Mouse (Mus musculus): Measurements from ENCODE around the gene Lin7a. TPM values are rescaled to one million over a fixed set of nuclear protein-coding genes. Genes with fewer than 3 reads are reported as not detected.

Gene Lin7a
- polyA plus RNA-seq, 1 experiment = 0.48 TPM

GRCm38 (mm10) chr10:107363049-107363816, 91.7 kb downstream of the Lin7a start:
- H3K36me3 ChIP-seq (ENCODE audit: control insufficient read depth, insufficient read depth) = no peaks in the 10 kb centered on the region
- H3ac ChIP-seq (ENCODE audit: control insufficient read depth, insufficient read length) = no peak overlapping the region
- H3K79me2 ChIP-seq (ENCODE audit: control insufficient read depth, insufficient read depth) = no peaks in the 10 kb centered on the region
- H3K4me2 ChIP-seq (ENCODE audit: low read depth) = no peak overlapping the region
- TF ChIP-seq MAX (IDR thresholded peaks at IDR 0.05; ENCODE audit: low read depth) (no peak), CEBPB (IDR thresholded peaks at IDR 0.05; ENCODE audit: insufficient read depth, poor library complexity, severe bottlenecking) (no peak), USF1 (IDR thresholded peaks at IDR 0.05; ENCODE audit: low read depth) (no peak), TCF12 (IDR thresholded peaks at IDR 0.05; ENCODE audit: insufficient read depth, poor library complexity, severe bottlenecking) (no peak), MYOD1 (IDR thresholded peaks at IDR 0.05; ENCODE audit: control insufficient read depth in 1 of 3, insufficient read length in 2 of 3, low read depth in 2 of 3) (no peak), POLR2AphosphoS2 (IDR thresholded peaks at IDR 0.05; ENCODE audit: insufficient read length, low read depth) (no peak), REST (IDR thresholded peaks at IDR 0.05; ENCODE audit: insufficient read depth, insufficient read length) (no peak), POLR2A (IDR thresholded peaks at IDR 0.05; ENCODE audit: insufficient read length, low read depth) (no peak), E2F4 (IDR thresholded peaks at IDR 0.05; ENCODE audit: insufficient read depth) (no peak), SRF (IDR thresholded peaks at IDR 0.05; ENCODE audit: control insufficient read depth, insufficient read length, low read depth) (no peak), TCF3 (IDR thresholded peaks at IDR 0.05; ENCODE audit: insufficient read length, low read depth) (no peak), MYOG (IDR thresholded peaks at IDR 0.05; ENCODE audit: control insufficient read depth in 1 of 3, insufficient read depth in 1 of 3, insufficient read length in 2 of 3, low read depth in 2 of 3) (no peak)
- H3K27me3 ChIP-seq (ENCODE audit: control insufficient read depth, insufficient read depth, insufficient read length) = no peaks in the 10 kb centered on the region
- no peak overlapping the region for H3K4me3 ChIP-seq

- TF ChIP-seq TCF3 (IDR thresholded peaks at IDR 0.05; ENCODE audit: insufficient read length, low read depth) = no peak
- TF ChIP-seq POLR2A (IDR thresholded peaks at IDR 0.05; ENCODE audit: insufficient read length, low read depth) = no peak
- TF ChIP-seq CEBPB (IDR thresholded peaks at IDR 0.05; ENCODE audit: insufficient read depth, poor library complexity, severe bottlenecking) = no peak
- TF ChIP-seq MYOD1 (IDR thresholded peaks at IDR 0.05; ENCODE audit: control insufficient read depth in 1 of 3, insufficient read length in 2 of 3, low read depth in 2 of 3) = no peak
- no peak for TF ChIP-seq MYOG (IDR thresholded peaks at IDR 0.05; ENCODE audit: control insufficient read depth in 1 of 3, insufficient read depth in 1 of 3, insufficient read length in 2 of 3, low read depth in 2 of 3)
- TF ChIP-seq E2F4 (IDR thresholded peaks at IDR 0.05; ENCODE audit: insufficient read depth) = no peak
- TF ChIP-seq USF1 (IDR thresholded peaks at IDR 0.05; ENCODE audit: low read depth) = no peak
- no peak for TF ChIP-seq SRF (IDR thresholded peaks at IDR 0.05; ENCODE audit: control insufficient read depth, insufficient read length, low read depth)
- no peak for TF ChIP-seq MAX (IDR thresholded peaks at IDR 0.05; ENCODE audit: low read depth)
- TF ChIP-seq POLR2AphosphoS2 (IDR thresholded peaks at IDR 0.05; ENCODE audit: insufficient read length, low read depth) = no peak
- TF ChIP-seq REST (IDR thresholded peaks at IDR 0.05; ENCODE audit: insufficient read depth, insufficient read length) = no peak
- TF ChIP-seq TCF12 (IDR thresholded peaks at IDR 0.05; ENCODE audit: insufficient read depth, poor library complexity, severe bottlenecking) = no peak
- Histone ChIP-seq H3K79me2 (ENCODE audit: control insufficient read depth, insufficient read depth) (no peaks in the 10 kb centered on the region), H3K4me2 (ENCODE audit: low read depth) (no peak overlapping the region), H3K4me3 (no peak overlapping the region), H3ac (ENCODE audit: control insufficient read depth, insufficient read length) (no peak overlapping the region), H3K27me3 (ENCODE audit: control insufficient read depth, insufficient read depth, insufficient read length) (no peaks in the 10 kb centered on the region), H3K36me3 (ENCODE audit: control insufficient read depth, insufficient read depth) (no peaks in the 10 kb centered on the region)
These were observed 105.7 kb downstream of the Lin7a start for GRCm38 (mm10) chr10:107377218-107377617.

GRCm38 (mm10) chr10:107381143-107381746, 109.8 kb downstream of the Lin7a start:
- H3K36me3 ChIP-seq (ENCODE audit: control insufficient read depth, insufficient read depth) = no peaks in the 10 kb centered on the region
- no peak overlapping the region for H3K4me3 ChIP-seq
- H3ac ChIP-seq (ENCODE audit: control insufficient read depth, insufficient read length) = no peak overlapping the region
- TF ChIP-seq USF1 (IDR thresholded peaks at IDR 0.05; ENCODE audit: low read depth) (no peak), CEBPB (IDR thresholded peaks at IDR 0.05; ENCODE audit: insufficient read depth, poor library complexity, severe bottlenecking) (no peak), POLR2AphosphoS2 (IDR thresholded peaks at IDR 0.05; ENCODE audit: insufficient read length, low read depth) (no peak), MYOD1 (IDR thresholded peaks at IDR 0.05; ENCODE audit: control insufficient read depth in 1 of 3, insufficient read length in 2 of 3, low read depth in 2 of 3) (no peak), MAX (IDR thresholded peaks at IDR 0.05; ENCODE audit: low read depth) (no peak), POLR2A (IDR thresholded peaks at IDR 0.05; ENCODE audit: insufficient read length, low read depth) (no peak), SRF (IDR thresholded peaks at IDR 0.05; ENCODE audit: control insufficient read depth, insufficient read length, low read depth) (no peak), TCF12 (IDR thresholded peaks at IDR 0.05; ENCODE audit: insufficient read depth, poor library complexity, severe bottlenecking) (no peak), TCF3 (IDR thresholded peaks at IDR 0.05; ENCODE audit: insufficient read length, low read depth) (no peak), REST (IDR thresholded peaks at IDR 0.05; ENCODE audit: insufficient read depth, insufficient read length) (no peak), MYOG (IDR thresholded peaks at IDR 0.05; ENCODE audit: control insufficient read depth in 1 of 3, insufficient read depth in 1 of 3, insufficient read length in 2 of 3, low read depth in 2 of 3) (no peak), E2F4 (IDR thresholded peaks at IDR 0.05; ENCODE audit: insufficient read depth) (no peak)
- H3K27me3 ChIP-seq (ENCODE audit: control insufficient read depth, insufficient read depth, insufficient read length) = no peaks in the 10 kb centered on the region
- H3K79me2 ChIP-seq (ENCODE audit: control insufficient read depth, insufficient read depth) = no peaks in the 10 kb centered on the region
- H3K4me2 ChIP-seq (ENCODE audit: low read depth) = no peak overlapping the region

GRCm38 (mm10) chr10:107383825-107384224, 112.3 kb downstream of the Lin7a start:
- Histone ChIP-seq H3K4me2 (ENCODE audit: low read depth) (no peak overlapping the region), H3K79me2 (ENCODE audit: control insufficient read depth, insufficient read depth) (no peaks in the 10 kb centered on the region), H3K27me3 (ENCODE audit: control insufficient read depth, insufficient read depth, insufficient read length) (no peaks in the 10 kb centered on the region), H3K36me3 (ENCODE audit: control insufficient read depth, insufficient read depth) (no peaks in the 10 kb centered on the region), H3K4me3 (no peak overlapping the region), H3ac (ENCODE audit: control insufficient read depth, insufficient read length) (no peak overlapping the region)
- TF ChIP-seq USF1 (IDR thresholded peaks at IDR 0.05; ENCODE audit: low read depth) (no peak), TCF12 (IDR thresholded peaks at IDR 0.05; ENCODE audit: insufficient read depth, poor library complexity, severe bottlenecking) (no peak), POLR2AphosphoS2 (IDR thresholded peaks at IDR 0.05; ENCODE audit: insufficient read length, low read depth) (no peak), E2F4 (IDR thresholded peaks at IDR 0.05; ENCODE audit: insufficient read depth) (no peak), MYOD1 (IDR thresholded peaks at IDR 0.05; ENCODE audit: control insufficient read depth in 1 of 3, insufficient read length in 2 of 3, low read depth in 2 of 3) (no peak)

Data from myocyte (in vitro differentiated cells).